Mouse (Mus musculus) layer of hippocampus, adult 9-10 months (tissue): Measurements from ENCODE around the gene Kcnh2.
"Not testable (repeated sequence)": the region's sequence is repeated elsewhere in the genome, so short reads cannot be mapped to it uniquely, and the experiment has no call there.

Experiments used
- DNase-seq: peaks from one replicate; pipeline ENCODE4 v3.0.0; 2022; ENCODE audit warnings: low spot score

Gene Kcnh2

GRCm38 (mm10) chr5:24351278-24351677 lies at the start of gene Kcnh2:
Gene Kcnh2 (minus strand): TSS chr5:24351604.
- no peak for DNase-seq

DNA sequence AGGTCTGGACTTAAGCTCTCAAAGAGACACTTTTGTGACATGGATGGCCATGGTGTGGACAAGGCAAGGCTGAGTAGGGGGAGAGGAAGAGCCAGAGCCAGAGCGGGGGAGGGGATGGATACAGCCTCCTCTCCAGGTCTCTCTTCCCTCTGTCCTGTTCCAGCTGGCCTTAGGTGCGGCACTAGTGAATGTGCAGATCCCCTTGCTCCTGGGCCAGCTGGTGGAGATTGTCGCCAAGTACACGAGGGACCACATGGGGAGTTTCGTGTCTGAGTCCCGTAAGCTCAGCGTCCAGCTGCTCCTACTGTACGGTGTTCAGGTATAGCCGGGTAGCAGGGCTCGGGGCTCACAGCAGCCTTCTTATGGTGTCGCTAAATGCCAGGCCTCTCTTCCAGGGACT lies 49.0 kb upstream of the Kcnh2 start:
- no peak for DNase-seq

- no peak for DNase-seq
Measured at GRCm38 (mm10) chr5:24399686-24400085, 48.3 kb upstream of the Kcnh2 start.

GRCm38 (mm10) chr5:24396254-24396653 lies 44.9 kb upstream of the Kcnh2 start:
- not testable (repeated sequence) for DNase-seq

DNA sequence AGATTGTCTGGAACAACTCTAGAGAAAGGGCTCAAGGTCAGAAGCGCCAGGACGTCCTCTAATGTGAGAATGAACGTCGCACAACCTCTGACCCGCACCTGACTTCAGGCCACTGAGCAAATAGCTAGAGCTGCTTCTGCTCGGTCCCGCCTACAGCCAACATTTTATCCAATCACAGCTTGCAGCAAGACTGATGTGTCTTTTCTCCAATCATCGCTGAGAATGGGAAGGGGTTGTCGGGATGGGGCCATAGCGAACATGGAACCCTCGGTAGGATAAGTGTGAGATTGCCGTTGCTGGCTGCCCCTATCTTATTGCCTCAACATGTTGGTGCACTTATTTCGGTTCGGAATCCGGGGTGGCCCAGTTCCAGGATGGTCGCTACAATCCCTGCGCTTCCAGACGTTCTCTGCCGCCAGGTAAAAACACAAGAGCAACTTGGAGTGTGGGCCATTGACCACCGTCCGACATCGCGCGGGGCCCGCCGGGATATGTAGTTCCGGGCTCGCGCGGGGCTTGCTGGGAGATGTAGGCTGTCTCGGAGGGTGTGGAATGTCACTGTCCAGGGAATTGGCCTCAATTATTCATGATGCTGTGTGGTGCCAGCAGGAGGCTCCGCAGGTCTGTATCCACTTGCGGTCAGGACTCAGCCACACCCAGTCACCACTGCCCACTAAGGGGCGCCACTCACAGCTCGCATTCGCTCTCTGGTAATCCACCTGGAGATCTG lies 42.9 kb upstream of the Kcnh2 start:
- peak; percentile 98 for DNase-seq

GRCm38 (mm10) chr5:24393392-24393997 lies 42.1 kb upstream of the Kcnh2 start, which contains the start of gene Abcb8:
Gene Abcb8 (plus strand): TSS chr5:24393663.
- peak; percentile 82 for DNase-seq

GRCm38 (mm10) chr5:24392724-24393123 lies 41.3 kb upstream of the Kcnh2 start:
- DNase-seq, result no peak

- DNase-seq, result no peak
Measured at GRCm38 (mm10) chr5:24391864-24392263, 40.5 kb upstream of the Kcnh2 start, which contains the start of gene Atg9b. Gene Atg9b (minus strand): TSS chr5:24392143.

- DNase-seq, result no peak
Measured at GRCm38 (mm10) chr5:24389658-24390020, 38.2 kb upstream of the Kcnh2 start.

GRCm38 (mm10) chr5:24389011-24389657 lies 37.7 kb upstream of the Kcnh2 start:
- no peak for DNase-seq

- DNase-seq, result no peak
Measured at GRCm38 (mm10) chr5:24388246-24388915, 37.0 kb upstream of the Kcnh2 start.

DNA sequence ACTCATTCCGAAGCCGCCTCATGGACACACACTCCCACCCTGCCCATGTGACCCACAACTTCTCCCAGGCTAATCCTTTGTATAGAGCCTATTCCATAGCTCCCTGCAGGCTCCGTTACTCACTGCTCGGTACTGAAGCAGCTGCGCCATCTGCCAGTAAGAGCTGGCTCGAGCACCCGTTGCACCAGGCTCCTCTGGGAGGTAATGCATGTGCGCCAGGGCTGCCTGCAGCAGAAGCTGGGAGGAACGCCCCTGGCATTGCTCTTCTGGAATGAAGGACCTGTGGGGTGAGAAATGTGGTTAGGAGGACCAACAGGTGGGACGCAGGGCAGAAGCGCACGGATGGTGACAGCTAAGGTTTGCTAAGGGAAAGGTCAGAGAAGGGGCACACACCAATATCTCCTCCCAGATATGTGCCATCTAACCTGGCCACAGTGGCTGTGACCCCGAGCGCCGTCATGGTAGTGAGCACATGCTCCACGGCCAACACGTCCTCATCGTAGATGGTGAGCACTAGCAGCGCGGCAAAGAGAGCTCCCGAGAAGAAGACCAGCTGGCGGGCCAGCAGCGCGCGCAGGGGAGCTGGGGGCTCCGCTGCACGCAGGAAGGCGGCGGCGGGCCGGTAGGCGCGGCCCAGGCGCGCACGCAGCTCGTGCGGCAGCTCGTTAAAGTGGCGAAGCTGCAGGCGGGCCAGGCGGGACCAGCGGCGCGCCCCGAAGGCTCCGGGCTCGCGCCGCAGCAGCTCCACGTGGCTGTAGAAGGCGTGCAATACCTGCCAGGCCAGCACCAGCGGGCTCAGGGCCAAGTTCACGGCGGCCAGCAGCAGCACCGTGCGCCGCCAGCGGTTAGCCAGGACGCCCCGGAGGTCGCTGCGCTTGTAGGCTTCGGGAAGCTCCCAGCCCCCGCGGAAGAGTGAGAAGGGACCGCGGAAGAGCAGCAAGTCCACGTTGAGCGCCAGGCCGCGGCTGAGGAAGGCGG lies 36.1 kb upstream of the Kcnh2 start:
- no peak for DNase-seq

DNA sequence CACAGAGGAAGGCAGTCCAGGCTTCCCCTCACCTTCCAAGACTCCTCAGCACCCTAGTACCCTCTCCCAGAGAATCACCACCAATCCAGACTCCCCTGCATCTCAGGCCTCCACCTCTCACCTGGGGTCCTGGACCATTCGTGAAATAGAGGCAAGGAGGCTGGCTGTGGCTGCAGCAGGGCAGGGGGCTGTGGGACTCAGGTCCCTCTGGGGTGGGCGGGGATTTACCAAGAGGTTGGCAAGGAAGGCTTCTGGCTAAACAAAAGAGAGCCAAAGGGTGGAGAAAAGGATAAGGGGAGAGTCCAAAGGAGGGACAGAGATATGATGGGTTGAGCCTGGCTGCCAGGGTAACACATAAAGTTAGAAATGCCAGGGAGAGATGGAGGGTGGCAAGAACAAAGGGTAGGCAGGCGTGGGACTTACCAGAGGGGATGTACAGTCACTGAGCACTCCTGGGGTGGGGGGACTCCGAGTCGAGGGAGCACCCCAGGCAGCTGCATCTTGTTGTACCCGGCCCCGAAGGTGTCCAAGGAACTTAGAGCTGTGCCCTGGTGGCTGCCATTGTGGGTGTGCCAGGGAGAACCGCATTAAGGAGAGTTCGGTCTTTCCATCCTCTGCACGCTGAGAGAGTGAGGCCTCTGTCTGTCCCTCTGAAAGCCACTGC lies 34.6 kb upstream of the Kcnh2 start:
- no peak for DNase-seq

GRCm38 (mm10) chr5:24385374-24385773 lies 34.0 kb upstream of the Kcnh2 start:
- no peak for DNase-seq

GRCm38 (mm10) chr5:24384407-24384806 lies 33.0 kb upstream of the Kcnh2 start:
- no peak for DNase-seq

GRCm38 (mm10) chr5:24383026-24383859 lies 31.8 kb upstream of the Kcnh2 start:
- peak; percentile 89 for DNase-seq

DNA sequence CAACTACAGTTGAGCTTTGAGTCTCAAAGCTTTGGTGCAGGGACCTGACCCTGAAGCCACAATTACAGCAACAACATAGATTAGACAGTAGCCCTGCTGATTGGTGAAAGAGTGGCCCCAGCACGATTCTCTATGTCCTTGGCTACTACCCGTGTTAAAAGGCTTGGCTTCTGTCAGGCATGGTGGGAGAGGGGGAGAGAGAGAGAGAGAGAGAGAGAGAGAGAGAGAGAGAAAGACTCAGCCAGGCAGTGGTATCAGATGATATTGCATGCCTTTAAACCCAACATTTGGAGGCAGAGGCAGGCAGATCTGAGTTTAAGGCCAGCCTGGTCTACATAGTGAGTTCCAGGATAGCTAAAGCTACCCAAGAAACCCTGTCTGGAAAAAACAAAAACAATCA lies 30.6 kb upstream of the Kcnh2 start:
- no peak for DNase-seq

- no peak for DNase-seq
Measured at GRCm38 (mm10) chr5:24381486-24381885, 30.1 kb upstream of the Kcnh2 start.

DNA sequence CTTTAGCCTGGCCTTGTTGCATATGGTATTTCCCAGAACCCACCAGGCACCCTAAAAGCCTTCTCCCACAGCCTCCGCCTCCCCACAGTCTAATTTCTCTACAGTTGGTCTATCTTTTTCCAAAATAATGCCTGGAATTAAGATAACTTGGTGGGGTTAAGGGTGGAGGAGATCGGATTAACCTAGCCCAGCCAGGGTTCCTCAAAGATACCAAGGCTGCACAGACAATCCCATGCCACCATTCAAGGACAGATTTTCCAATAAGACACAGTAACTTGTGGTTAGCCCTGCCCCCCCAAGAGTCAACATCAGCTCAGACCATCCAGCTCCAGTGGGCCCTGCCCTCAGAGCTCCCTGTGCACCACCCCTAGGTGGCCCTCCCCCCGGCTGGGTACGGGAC lies 29.1 kb upstream of the Kcnh2 start:
- no peak for DNase-seq

DNA sequence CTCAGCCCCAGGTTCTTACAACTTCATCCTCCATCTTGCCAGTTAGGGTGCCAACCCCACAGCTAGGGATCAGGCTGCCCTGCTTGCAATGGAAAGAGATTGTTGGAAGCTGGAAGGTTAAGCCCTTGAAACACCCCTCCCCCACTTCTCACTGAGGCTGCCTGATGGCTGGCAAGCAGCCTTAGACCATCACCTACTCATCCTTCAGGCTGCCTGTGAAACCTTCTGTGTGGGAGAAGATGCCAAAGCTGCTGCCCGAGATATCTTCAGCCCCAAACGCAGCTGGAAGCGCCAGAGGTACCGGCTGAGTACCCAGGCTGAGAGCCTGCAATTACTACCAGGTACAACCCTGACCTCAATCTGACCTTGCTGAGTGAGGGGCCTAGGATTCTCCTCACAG lies 28.1 kb upstream of the Kcnh2 start:
- DNase-seq, result no peak
